Mouse (Mus musculus) kidney, adult 8-10 months (tissue): Measurements from ENCODE around the gene Satb2.

Experiments used
- DNase-seq, 2 experiments: peaks; one replicate each; pipeline ENCODE4 v3.0.0; 2022

Gene Satb2

DNA sequence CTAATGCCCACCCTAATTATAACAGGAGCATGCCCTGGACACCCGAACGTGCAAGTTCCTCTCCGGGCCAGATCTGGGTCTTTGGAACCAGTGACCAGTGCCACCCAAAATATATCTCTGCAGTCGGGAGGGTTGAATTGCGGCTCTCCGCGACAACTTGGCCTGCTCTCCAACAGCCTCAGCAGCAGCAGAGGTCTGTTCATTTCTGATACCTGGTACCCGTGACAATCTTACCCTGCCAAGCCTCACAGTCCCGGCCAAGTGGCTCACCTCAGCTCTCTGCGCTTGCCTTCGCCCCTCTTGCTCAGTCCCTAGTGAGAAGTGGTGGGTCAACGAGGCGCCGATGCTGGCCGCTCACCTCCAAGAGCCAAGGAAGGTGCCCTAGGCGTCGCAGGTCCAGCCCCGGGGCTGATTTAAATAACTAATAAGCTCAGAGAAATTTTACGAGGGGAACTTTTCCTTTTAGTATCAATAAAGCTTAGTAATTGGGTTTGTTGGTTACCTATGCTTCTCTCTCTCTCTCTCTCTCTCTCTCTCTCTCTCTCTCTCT lies at the start of gene Satb2:
Gene Satb2, minus strand, starts transcription at position 500 of the 550 bp plus-strand sequence.
- DNase-seq = no peak

- DNase-seq = peak; percentile 48 to 52
These were observed 40.5 kb upstream of the Satb2 start for GRCm38 (mm10) chr1:57018941-57019340.

- no peak for DNase-seq
These were observed 35.4 kb upstream of the Satb2 start for GRCm38 (mm10) chr1:57013856-57014255.

DNA sequence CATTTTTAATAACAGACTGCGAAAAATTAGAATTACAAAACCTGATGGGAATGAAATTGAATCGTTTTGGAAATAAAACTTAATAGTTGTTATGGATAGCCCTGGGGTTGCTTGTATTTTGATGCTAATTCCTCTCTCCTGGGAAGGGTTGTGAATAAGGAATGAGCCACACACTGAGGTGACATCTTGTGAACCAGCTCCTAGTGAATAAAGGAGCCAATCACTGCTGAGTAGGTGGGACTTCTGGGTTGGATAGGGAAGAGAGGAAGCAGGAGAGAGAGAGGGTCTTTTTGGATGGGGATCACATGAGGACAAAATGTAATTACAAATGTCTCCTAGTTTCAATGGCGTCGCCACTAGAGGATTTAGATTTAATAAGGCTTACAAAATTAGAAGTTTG lies 30.7 kb upstream of the Satb2 start:
- DNase-seq = no peak

DNA sequence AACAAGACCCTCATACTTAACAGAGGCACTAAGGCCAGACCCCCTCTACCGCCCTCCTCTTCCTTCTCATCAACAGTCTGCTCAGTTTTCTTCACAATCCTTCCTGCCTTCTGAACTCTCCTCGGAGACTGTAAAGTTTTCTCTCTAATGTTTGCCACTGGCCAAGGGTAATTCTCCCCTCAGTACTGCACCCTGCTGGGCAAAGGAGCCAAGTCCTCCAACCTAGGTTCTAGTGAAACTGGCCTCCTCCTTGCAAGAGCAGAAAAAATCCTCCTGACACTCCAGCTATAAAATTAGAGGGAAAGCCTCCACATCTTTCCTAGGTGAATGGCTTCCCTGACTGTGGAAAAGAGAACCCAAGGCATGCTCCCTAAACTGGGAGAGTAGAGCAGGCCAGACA lies 16.6 kb upstream of the Satb2 start:
- no peak for DNase-seq

- DNase-seq = no peak
These were observed 13.9 kb upstream of the Satb2 start for GRCm38 (mm10) chr1:56992310-56992709.

DNA sequence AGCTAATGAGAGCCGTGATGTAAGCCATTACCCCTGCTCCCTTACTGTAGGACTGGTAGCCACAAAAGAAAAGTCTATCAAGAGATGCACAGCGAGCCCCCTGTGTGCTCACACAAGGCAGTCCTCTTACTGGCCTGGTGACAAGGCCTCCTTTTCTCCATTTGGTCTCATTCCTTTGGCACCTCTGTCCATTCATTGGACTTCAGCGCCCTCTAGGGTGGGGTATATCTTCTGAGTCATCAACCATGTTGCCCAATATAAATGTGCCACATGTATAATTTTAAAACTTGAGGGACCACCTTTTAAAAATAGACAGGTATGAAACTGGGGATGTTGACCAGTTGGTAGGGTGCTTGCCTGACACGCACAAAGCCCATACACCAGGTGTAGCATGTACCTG lies 13.2 kb upstream of the Satb2 start:
- peak in 1 of 2 experiments; percentile 55 for DNase-seq

DNA sequence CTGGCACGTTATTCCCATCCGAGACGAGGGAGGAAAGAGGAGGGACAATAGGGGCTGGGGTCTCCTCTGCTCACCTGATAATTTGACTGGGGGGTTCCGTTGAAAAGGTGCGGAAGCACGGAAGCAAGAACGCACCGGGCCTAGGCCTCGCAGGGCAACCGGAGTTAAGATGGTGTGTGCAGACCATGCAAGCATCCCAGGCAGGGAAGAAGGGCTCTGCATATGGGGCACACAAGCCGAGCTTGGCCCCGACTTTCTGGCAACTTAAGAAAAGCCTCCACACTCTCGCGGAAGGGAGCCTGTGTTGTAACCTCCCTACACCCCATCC lies 6.0 kb upstream of the Satb2 start:
- no peak for DNase-seq

GRCm38 (mm10) chr1:56983771-56984482 lies 5.5 kb upstream of the Satb2 start:
- no peak for DNase-seq

- DNase-seq = peak in 1 of 2 experiments; percentile 16
These were observed 4.7 kb upstream of the Satb2 start for GRCm38 (mm10) chr1:56983100-56983590.

- DNase-seq = no peak
These were observed 4.2 kb upstream of the Satb2 start for GRCm38 (mm10) chr1:56982631-56983030.

DNA sequence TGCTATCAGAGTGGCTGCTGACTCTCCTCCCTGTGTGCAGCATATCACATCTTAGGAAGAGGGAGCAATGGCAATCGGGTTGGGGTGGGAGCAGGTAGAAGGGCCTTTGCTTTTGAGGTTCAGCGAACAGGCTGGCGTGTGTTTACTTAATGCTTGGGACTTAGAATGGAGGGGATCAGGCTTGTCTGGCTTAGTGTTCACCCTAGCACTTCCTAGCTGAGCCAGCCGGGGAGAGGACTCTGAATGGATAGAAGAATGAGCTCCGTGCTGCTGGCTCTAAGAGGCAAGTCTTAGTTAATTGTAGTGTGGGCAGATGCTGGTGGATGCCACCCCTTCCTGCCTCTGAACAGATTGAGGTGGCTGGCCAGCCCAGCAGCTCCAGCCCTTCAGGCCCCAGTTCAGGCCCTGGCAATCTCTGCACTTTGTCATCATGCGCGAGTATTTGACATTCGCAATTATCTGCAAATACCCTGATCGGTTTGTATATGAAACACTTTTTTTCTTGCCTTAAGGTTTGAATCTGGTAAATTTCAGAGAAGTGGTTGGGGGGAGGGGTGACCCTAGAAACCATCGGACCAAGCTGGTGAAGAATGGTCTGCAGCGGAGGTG lies 3.6 kb upstream of the Satb2 start:
- no peak for DNase-seq

DNA sequence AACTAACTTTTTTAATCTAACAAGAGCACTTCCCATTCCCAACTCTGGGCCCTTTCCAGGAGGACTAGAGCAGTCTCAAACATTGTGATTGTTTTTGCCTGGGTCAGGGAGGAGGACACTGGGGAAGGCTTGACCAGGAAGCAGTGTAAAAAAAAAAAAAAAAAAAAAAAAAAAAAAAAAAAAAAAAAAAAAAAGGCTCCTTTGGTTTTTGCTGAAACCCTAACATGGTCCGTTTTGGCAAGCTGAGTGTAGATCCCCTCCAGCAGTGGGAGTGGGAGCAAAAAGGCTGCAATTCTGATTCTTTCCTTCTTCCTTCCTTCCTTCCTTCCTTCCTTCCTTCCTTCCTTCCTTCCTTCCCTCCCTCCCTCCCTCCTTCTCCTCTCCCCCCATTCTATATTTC lies 3.1 kb upstream of the Satb2 start:
- DNase-seq = no peak

- peak in 1 of 2 experiments; percentile 9 for DNase-seq
These were observed 2.3 kb upstream of the Satb2 start for GRCm38 (mm10) chr1:56980631-56981275.

DNA sequence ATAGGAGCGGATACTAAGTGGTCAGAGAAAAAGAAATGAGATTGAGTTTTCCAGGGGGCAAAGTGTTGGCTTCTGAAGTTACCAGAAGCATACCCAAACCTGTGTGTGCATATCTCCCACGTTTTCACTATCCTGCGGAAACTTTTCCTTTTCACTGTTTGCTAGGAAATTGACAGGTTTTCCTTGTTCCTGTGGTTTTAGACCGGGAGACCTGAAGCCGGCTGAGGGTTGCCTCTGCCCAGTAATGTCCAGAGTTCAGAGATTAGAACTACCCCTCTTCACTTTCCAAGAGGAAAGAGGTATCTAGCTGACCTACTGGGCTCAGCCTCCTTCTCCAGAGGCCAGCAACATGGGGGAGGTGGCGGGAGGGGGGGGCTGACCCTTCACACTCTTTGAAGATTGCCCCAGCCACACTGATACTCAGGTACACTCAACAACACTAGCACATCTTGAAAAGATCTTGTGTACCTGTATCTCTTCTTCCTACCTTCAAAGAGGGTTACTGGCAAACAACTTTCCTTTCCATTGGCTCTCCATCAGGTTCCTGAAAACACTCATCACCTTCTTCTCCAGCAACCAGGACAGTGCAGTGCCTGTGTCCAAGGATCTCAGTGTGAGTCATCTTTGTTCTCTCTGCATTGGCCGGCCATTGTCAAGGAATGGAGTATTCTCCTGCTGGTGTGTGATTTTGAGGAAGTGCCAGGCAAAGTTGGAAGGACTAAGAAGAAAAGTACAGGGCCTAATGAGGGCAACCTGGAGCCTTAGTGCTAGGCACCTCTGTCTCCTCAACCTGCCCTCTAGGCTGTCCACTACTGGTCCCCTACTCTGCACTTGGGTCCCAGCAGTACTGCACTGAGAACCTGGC lies 1.3 kb upstream of the Satb2 start:
- peak in 1 of 2 experiments; percentile 5 for DNase-seq

DNA sequence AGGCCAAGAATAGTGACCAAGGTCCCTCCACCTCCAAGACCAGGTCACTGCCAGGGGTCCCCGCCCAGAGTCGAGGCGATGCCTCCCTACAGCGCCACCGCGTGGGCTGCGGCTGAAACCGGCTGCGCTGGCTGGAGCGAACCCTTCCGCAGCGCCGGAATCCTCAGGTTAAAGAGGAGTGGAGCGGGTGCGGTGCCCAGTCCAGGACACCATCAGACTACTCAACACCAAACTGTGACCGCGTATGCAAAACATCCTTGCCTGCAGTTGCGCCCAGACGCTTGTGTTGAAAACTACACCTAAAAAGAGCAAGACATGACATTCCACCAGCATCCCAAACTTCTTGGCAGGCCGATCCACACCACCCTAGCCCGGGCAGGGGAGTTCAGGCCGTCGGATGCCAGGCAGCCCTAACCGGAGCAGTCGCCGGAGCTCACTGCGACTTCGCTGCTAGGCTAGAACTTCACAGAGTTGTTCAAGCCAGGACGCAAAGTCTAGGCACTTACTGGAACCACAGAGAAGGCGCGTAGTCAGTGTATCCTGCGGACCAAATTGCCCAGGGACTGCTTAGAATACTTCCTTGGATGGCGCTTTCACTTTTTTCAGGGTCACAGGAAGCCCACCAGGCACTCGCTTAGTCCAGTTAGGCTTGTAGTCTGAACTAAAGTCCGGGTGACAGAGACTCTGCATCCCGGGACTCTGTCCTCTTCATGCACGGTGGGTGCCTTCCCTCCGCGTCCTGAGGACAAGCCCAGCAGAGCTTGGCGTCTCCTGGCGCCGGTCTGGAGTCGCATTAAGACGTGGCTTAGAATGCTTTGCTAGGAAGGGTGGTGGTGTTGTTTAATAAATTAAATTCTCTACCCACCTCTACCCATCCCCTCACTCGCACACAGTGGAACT lies 999 bp downstream of the Satb2 start:
- DNase-seq = peak; percentile 71 to 78

DNA sequence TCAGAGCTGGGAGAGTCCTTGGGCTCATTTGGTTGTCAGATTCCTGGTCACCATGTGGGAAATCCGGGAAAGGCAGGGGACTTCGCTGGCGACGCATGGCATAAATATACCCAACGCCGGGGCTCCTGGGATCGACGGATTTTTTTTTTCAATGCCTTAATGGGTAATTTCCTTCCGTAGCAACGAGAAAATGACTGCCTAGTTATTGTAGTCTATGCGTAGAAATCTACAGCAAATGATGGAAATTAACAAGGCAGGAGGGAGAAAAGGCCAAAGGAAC lies 1.7 kb downstream of the Satb2 start:
- DNase-seq = no peak

DNA sequence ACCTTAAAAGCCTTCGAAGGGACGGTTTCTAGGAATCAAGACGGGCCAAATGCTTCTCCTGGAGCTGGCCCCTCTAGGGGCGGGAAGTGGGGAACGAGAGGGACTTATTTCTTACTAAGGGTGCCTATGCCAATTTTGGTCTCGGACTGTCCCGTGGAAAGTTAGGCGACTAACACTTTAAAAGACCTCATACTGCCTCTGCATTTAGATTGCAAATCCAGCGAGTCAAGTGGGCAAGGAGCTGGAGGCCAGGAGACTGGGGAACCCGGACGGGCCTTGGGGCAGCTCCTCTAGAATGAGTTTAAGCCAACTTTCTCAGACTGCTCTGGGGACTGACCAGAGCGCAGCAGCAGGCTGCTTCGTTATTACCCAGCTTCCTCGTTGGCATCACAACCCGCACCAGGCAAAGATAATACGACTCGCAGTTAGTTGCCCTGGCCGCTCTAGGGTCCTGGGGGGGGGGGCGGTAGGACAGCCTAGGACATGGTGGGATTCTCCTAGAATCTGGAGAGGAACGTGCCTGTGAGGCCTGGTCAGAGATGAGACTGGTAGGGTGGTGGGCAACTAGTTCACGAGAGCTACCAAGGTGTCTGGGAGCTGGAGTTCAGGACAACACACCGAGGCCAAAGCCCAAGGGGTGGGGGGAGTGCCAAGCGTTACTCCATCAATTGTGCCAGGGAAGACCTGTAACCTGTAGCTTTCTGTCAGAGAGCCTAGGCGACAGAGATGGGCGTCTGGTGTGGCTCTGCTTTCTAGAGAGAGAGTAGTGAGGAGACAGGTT lies 2.2 kb downstream of the Satb2 start:
- no peak for DNase-seq

- DNase-seq = no peak
These were observed 2.9 kb downstream of the Satb2 start for GRCm38 (mm10) chr1:56975546-56975945.

DNA sequence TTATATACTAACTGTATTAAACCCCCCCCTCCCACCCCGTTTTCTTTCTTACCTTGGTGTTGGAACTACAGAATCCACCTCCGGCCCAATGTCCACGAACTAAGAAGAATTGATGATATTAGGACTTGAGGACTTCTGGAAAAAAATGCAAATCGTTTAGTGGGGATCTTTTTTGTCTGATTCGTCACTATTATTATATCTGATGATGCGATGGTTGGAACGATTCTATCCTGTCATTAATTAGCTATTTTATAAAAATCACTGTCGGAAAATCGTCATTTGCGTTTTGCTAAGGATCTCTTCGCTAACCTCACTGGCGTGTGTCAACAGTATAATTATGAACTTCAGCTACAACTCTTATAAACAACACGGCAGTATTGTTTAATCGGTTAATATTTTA lies 4.3 kb downstream of the Satb2 start:
- no peak for DNase-seq

- DNase-seq = no peak
These were observed 4.9 kb downstream of the Satb2 start for GRCm38 (mm10) chr1:56973593-56973950.
